Mouse (Mus musculus) forebrain, embryonic 10.5 days (tissue): ENCODE measurements around the gene Prkcsh. TPM values are rescaled to one million over a fixed set of nuclear protein-coding genes. Genes with fewer than 3 reads are reported as not detected.
A peak's percentile ranks its signal among the peaks of the same experiment; 100 is the strongest.

Experiments used
- DNase-seq: peaks from one replicate; pipeline ENCODE4 v3.0.0-alpha.2; 2017; ENCODE audit warnings: low spot score; ENCODE audit errors: extremely low spot score
- H3K27ac ChIP-seq: fragments of 300-500 bp; sonication (generic); 2 replicates; pipeline ENCODE4 v1.5.1; 2016; ENCODE audit warnings: mild to moderate bottlenecking
- H3K27me3 ChIP-seq: fragments of 300-500 bp; sonication (generic); 2 replicates; pipeline ENCODE4 v1.6.1; 2016; ENCODE audit warnings: mild to moderate bottlenecking; ENCODE audit not compliant: poor library complexity, severe bottlenecking
- H3K36me3 ChIP-seq: fragments of 300-500 bp; sonication (generic); replicated peaks from 2 replicates; pipeline ENCODE4 v1.6.1; 2016; ENCODE audit warnings: mild to moderate bottlenecking, moderate library complexity
- H3K4me1 ChIP-seq: fragments of 300-500 bp; sonication (generic); 2 replicates; pipeline ENCODE4 v1.6.1; 2016
- H3K4me3 ChIP-seq: fragments of 300-500 bp; sonication (generic); 2 replicates; pipeline ENCODE4 v1.5.1; 2016; ENCODE audit warnings: mild to moderate bottlenecking, moderate library complexity
- H3K9me3 ChIP-seq: fragments of 300-500 bp; sonication (generic); 2 replicates; pipeline ENCODE4 v1.6.1; 2016; ENCODE audit warnings: mild to moderate bottlenecking, moderate library complexity
- WGBS: fragments of 180-500 bp; shearing (Covaris S2); methylation state at CpG from one replicate; pipeline ENCODE4 v1.1.7; 2016; 5-methylcytosine and 5-hydroxymethylcytosine counted together
- polyA plus RNA-seq: library from polyadenylated mRNA; unstranded; fragments of >200 nt; fragmentation: Nextera tagmentation; extraction: Ambion mirVana; gene quantifications from 2 replicates; pipeline ENCODE4 v1.2.1, GENCODE M21; 2016

Gene Prkcsh
- polyA plus RNA-seq, 1 experiment from 2014 or later = 109 TPM

- no peaks in the 10 kb centered on the region for H3K36me3 ChIP-seq
- peak; percentile 57 for DNase-seq
- peaks cover 93% of the 10 kb centered on the region for H3K27me3 ChIP-seq
- peak within 1 kb of the TSS; percentile 48; the same call in 1 of the 2 replicates for H3K27ac ChIP-seq
- peak within 1 kb of the TSS; percentile 63 for H3K4me3 ChIP-seq
- H3K4me1 ChIP-seq = peaks cover 38% of the 10 kb centered on the region
- H3K9me3 ChIP-seq = no peaks in the 10 kb centered on the region
- 1% methylated on average over 42 of the region's 42 CpGs for WGBS
Measured at GRCm38 (mm10) chr9:21989230-21990110, 13.1 kb upstream of the Prkcsh start, which contains the start of gene Rgl3. Rgl3 (minus strand) TSS chr9:21989446.

- Histone ChIP-seq H3K9me3 (no peaks in the 10 kb centered on the region), H3K4me1 (peaks cover 33% of the 10 kb centered on the region), H3K36me3 (no peaks in the 10 kb centered on the region), H3K4me3 (no peak overlapping the region), H3K27ac (no peak overlapping the region), H3K27me3 (peaks cover 66% of the 10 kb centered on the region)
- DNase-seq = no peak
- WGBS = 83% methylated on average over 4 of the region's 4 CpGs
Measured at GRCm38 (mm10) chr9:21992227-21992626, 10.4 kb upstream of the Prkcsh start.

GRCm38 (mm10) chr9:21996178-21996867, 6.3 kb upstream of the Prkcsh start:
- no peaks in the 10 kb centered on the region for H3K9me3 ChIP-seq
- no peaks in the 10 kb centered on the region for H3K36me3 ChIP-seq
- no peaks in the 10 kb centered on the region; the same call in 1 of the 2 replicates for H3K4me1 ChIP-seq
- DNase-seq = no peak
- peaks cover 25% of the 10 kb centered on the region for H3K27me3 ChIP-seq
- WGBS = 85% methylated on average over 3 of the region's 3 CpGs
- H3K27ac ChIP-seq = no peak overlapping the region
- H3K4me3 ChIP-seq = no peak overlapping the region

- peaks cover 30% of the 10 kb centered on the region for H3K4me1 ChIP-seq
Measured at GRCm38 (mm10) chr9:22000296-22000695, 2.3 kb upstream of the Prkcsh start.

GRCm38 (mm10) chr9:22001633-22002032, 973 bp upstream of the Prkcsh start:
- peak overlapping the region; percentile 82; the same call in 1 of the 2 replicates for H3K4me3 ChIP-seq
- peaks cover 30% of the 10 kb centered on the region for H3K36me3 ChIP-seq
- H3K9me3 ChIP-seq = no peaks in the 10 kb centered on the region
- no peak overlapping the region for H3K27ac ChIP-seq
- no peaks in the 10 kb centered on the region for H3K27me3 ChIP-seq
- H3K4me1 ChIP-seq = peaks cover 30% of the 10 kb centered on the region
- no peak for DNase-seq
- WGBS = 85% methylated on average over 4 of the region's 4 CpGs

More at GRCm38 (mm10) chr9:22000296-22000695, 2.3 kb upstream of the Prkcsh start:
- Histone ChIP-seq H3K9me3 (no peaks in the 10 kb centered on the region), H3K36me3 (peaks cover 17% of the 10 kb centered on the region), H3K27ac (no peak overlapping the region), H3K4me3 (no peak overlapping the region), H3K27me3 (no peaks in the 10 kb centered on the region)
- WGBS = 92% methylated on average over 6 of the region's 6 CpGs
- no peak for DNase-seq

GRCm38 (mm10) chr9:22003163-22003554, 553 bp downstream of the Prkcsh start:
- Histone ChIP-seq H3K27ac (peak overlapping the region; percentile 87), H3K4me1 (peaks cover 30% of the 10 kb centered on the region), H3K4me3 (peak overlapping the region; percentile 82), H3K36me3 (peaks cover 46% of the 10 kb centered on the region), H3K27me3 (no peaks in the 10 kb centered on the region), H3K9me3 (no peaks in the 10 kb centered on the region)
- WGBS = under 1% methylated on average over 18 of the region's 18 CpGs
- DNase-seq = no peak

- no peak for DNase-seq
- H3K4me3 ChIP-seq = peak overlapping the region; percentile 82; the same call in 1 of the 2 replicates
- no peak overlapping the region for H3K27ac ChIP-seq
- no peaks in the 10 kb centered on the region for H3K9me3 ChIP-seq
- no peaks in the 10 kb centered on the region for H3K27me3 ChIP-seq
- H3K36me3 ChIP-seq = peaks cover 60% of the 10 kb centered on the region
- WGBS = 93% methylated on average over 12 of the region's 12 CpGs
- H3K4me1 ChIP-seq = peaks cover 30% of the 10 kb centered on the region
Measured at GRCm38 (mm10) chr9:22004546-22004945, 1.9 kb downstream of the Prkcsh start.

GRCm38 (mm10) chr9:22011055-22011454, 8.4 kb downstream of the Prkcsh start:
- H3K36me3 ChIP-seq = peaks cover 95% of the 10 kb centered on the region
- no peak for DNase-seq
- H3K27ac ChIP-seq = no peak overlapping the region

GRCm38 (mm10) chr9:22012731-22013130, 10.1 kb downstream of the Prkcsh start:
- no peak for DNase-seq
- Histone ChIP-seq H3K9me3 (no peaks in the 10 kb centered on the region), H3K4me1 (peaks cover 13% of the 10 kb centered on the region), H3K36me3 (peaks cover 86% of the 10 kb centered on the region), H3K4me3 (no peak overlapping the region), H3K27ac (no peak overlapping the region), H3K27me3 (no peaks in the 10 kb centered on the region)
- WGBS = 93% methylated on average over 13 of the region's 13 CpGs

More at GRCm38 (mm10) chr9:22011055-22011454, 8.4 kb downstream of the Prkcsh start:
- Histone ChIP-seq H3K27me3 (no peaks in the 10 kb centered on the region), H3K4me1 (peaks cover 6% of the 10 kb centered on the region), H3K9me3 (no peaks in the 10 kb centered on the region), H3K4me3 (no peak overlapping the region)
- WGBS = 93% methylated on average over 5 of the region's 5 CpGs

GRCm38 (mm10) chr9:22016245-22016644, 13.6 kb downstream of the Prkcsh start:
- H3K4me3 ChIP-seq = no peak overlapping the region
- DNase-seq = no peak
- 67% methylated on average over 10 of the region's 10 CpGs for WGBS
- no peaks in the 10 kb centered on the region for H3K9me3 ChIP-seq
- no peaks in the 10 kb centered on the region for H3K27me3 ChIP-seq
- H3K36me3 ChIP-seq = peaks cover 65% of the 10 kb centered on the region
- H3K4me1 ChIP-seq = peaks cover 21% of the 10 kb centered on the region
- no peak overlapping the region for H3K27ac ChIP-seq

- 83% methylated on average over 7 of the region's 7 CpGs for WGBS
- Histone ChIP-seq H3K27me3 (no peaks in the 10 kb centered on the region), H3K36me3 (peaks cover 57% of the 10 kb centered on the region), H3K4me1 (peaks cover 21% of the 10 kb centered on the region), H3K9me3 (no peaks in the 10 kb centered on the region), H3K27ac (no peak overlapping the region), H3K4me3 (no peak overlapping the region)
- no peak for DNase-seq
Measured at GRCm38 (mm10) chr9:22017208-22017825, 14.7 kb downstream of the Prkcsh start.

GRCm38 (mm10) chr9:22024592-22024991, 22.0 kb downstream of the Prkcsh start:
- peak overlapping the region; percentile 26; the same call in 1 of the 2 replicates for H3K27ac ChIP-seq

More at GRCm38 (mm10) chr9:22024592-22024991, 22.0 kb downstream of the Prkcsh start:
- peaks cover 51% of the 10 kb centered on the region for H3K36me3 ChIP-seq
- WGBS = 58% methylated on average over 8 of the region's 8 CpGs
- peaks cover 39% of the 10 kb centered on the region for H3K4me1 ChIP-seq
- DNase-seq = no peak
- no peaks in the 10 kb centered on the region for H3K27me3 ChIP-seq
- no peak overlapping the region for H3K4me3 ChIP-seq
- H3K9me3 ChIP-seq = no peaks in the 10 kb centered on the region
